Mouse (Mus musculus) cortical plate, adult 2 months (tissue): ENCODE data around the gene Myl10.

Source experiments
- CTCF ChIP-seq: fragments of 200-500 bp; IDR thresholded peaks from 2 replicates; pipeline ENCODE4 v1.5.1; 2011; ENCODE audit warnings: mild to moderate bottlenecking, control low read depth, low read length; ENCODE audit not compliant: insufficient read depth; ENCODE audit errors: extremely low read depth
- POLR2A ChIP-seq: fragments of 200-500 bp; IDR thresholded peaks from 2 replicates; pipeline ENCODE4 v1.6.1; 2011; ENCODE audit warnings: mild to moderate bottlenecking, low read length, control low read depth; ENCODE audit not compliant: insufficient read depth; ENCODE audit errors: extremely low read depth

DNA sequence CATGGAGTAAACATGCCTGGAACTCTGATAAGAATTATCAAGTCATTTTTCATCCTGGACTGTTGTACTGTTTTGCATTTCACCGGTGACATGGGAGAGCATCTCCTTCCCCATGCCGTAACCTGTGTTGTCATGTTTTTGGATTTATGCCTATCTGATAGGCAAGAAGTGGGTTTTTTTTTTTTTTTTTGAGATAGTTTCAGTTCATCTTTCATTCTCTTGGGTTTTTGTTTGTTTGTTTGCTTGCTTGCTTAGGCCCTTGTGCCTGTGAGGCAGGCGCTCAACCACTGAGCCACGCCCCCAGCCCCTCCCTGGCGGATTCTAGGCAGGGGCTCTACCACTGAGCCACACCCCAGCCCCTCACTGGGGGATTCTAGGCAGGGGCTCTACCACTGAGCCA is 43.3 kb upstream of the Myl10 start:
- TF ChIP-seq CTCF (no peak), POLR2A (no peak)
